Comparison of ENCODE assay signal across 10 mouse cellular contexts in the genomic region with DNA sequence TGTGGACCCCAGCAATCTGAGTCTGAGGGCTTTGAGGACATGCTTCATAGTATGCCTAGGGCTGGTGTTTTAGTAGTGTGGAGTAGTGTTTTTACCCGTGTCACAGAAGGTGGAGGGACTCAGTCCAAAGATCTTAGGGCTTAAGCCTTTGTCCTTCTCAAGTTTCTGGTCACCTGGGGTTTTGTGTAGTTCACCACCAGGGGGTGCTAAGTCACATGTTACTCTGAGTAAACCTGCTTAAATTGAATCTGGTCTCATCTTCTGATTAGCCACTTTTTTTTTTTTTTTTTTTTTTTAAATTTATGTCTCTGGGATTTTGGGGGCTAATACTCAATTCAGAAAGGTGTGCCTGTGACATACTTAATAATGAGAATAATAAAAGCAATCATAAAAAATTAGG. TPM values are rescaled to one million over a fixed set of nuclear protein-coding genes. Genes with fewer than 3 reads are reported as not detected.
A peak's percentile ranks its signal among the peaks of the same experiment; 100 is the strongest.
DNase-seq lines count a peak whose midpoint lies in the region; ATAC-seq and TF ChIP-seq lines count a peak whose summit lies in the region.
"Had no signal": no experiment of that assay in that cellular context is flagged by ENCODE, and none has a peak within 500 bp of the region (broad histone marks: within the 10 kb centered on the region; RNA-seq: fewer than 3 reads in every experiment).

No protein-coding gene starts in this region.

- no peak overlapping the region for H3K9ac ChIP-seq in liver, adult 2 months (ENCODE audit: low read depth, low read length)
- no peak overlapping the region for H3K9ac ChIP-seq in liver, embryonic 11.5 days (ENCODE audit: low read depth, low read length)

- no peak for ATAC-seq in liver, embryonic 11.5 days (replicated peaks; ENCODE audit: low FRiP score)
- ATAC-seq in erythroblast, adult 5-6 weeks (replicated peaks; ENCODE audit: low FRiP score, poor library complexity, severe bottlenecking), result no peak

- no peak for TF ChIP-seq POLR2A in liver, adult 2 months (IDR thresholded peaks at IDR 0.05; ENCODE audit: extremely low read depth, insufficient read depth, low read length)

- H3K4me2 ChIP-seq in liver, embryonic 11.5 days, result no peak overlapping the region

- DNase-seq in liver, adult 2 months (ENCODE audit: extremely low read depth, low read depth, low spot score), result peak; percentile 58
- no peak for DNase-seq in liver, embryonic 11.5 days (ENCODE audit: low spot score)
- DNase-seq in Muller cell, postnatal 12 days (ENCODE audit: inconsistent ontology term), result peak; percentile 38
- DNase-seq in brain, adult 2 months (ENCODE audit: low read depth, low spot score), result peak; percentile 75
- peak; percentile 8 to 30 for DNase-seq in heart, adult 9 months (ENCODE audit: low spot score in 2 of 2)
- DNase-seq in left cerebral cortex, postnatal 25 days (ENCODE audit: low spot score in 2 of 2), result peak; percentile 31 to 46
- DNase-seq in retina, embryonic 14.5 days (ENCODE audit: low spot score), result peak; percentile 84

- H3K4me1 ChIP-seq in liver, adult 2 months (ENCODE audit: control insufficient read depth, insufficient read depth, low read length), result no peaks in the 10 kb centered on the region
- H3K4me1 ChIP-seq in liver, embryonic 11.5 days (replicated peaks; ENCODE audit: control insufficient read depth, insufficient read depth, low read length), result no peaks in the 10 kb centered on the region

- H3K9me3 ChIP-seq in liver, embryonic 11.5 days (ENCODE audit: control insufficient read depth, low read length), result no peaks in the 10 kb centered on the region

- intact Hi-C loops in left cerebral cortex, postnatal 25 days (cut with DNase I), result loop anchor here (2.0 kb wide), 1 partner anchor 103 kb away; no protein-coding TSS in a partner anchor

- TF ChIP-seq CTCF in liver, adult 2 months (IDR thresholded peaks at IDR 0.05; ENCODE audit: low read depth, low read length), result 0 out of 2 replicates have a peak, but pooled peaks have one; percentile 18

- 0% methylated on average over 1 of the region's 1 CpGs for WGBS in liver, adult 2 months
- 4% methylated on average over 1 of the region's 1 CpGs for WGBS in liver, embryonic 11.5 days

- no peak overlapping the region for H3K4me3 ChIP-seq in liver, adult 2 months (ENCODE audit: insufficient read depth, low read depth, low read length)
- no peak overlapping the region for H3K4me3 ChIP-seq in liver, embryonic 11.5 days (ENCODE audit: low read depth, low read length)
- H3K4me3 ChIP-seq: megakaryocyte, embryonic 14.5 days had no signal

- no peak overlapping the region for H3K27ac ChIP-seq in liver, adult 2 months (replicated peaks; ENCODE audit: insufficient read depth, low read depth, low read length)
- no peak overlapping the region for H3K27ac ChIP-seq in liver, embryonic 11.5 days (ENCODE audit: low read depth, low read length)

- H3K27me3 ChIP-seq in liver, adult 2 months (ENCODE audit: control insufficient read depth, insufficient read depth, low read length), result peaks cover 4% of the 10 kb centered on the region; the same call in 1 of the 2 replicates
- no peaks in the 10 kb centered on the region for H3K27me3 ChIP-seq in liver, embryonic 11.5 days (replicated peaks; ENCODE audit: control insufficient read depth, insufficient read depth, low read length)

- H3K79me2 ChIP-seq in liver, adult 2 months (ENCODE audit: control insufficient read depth, insufficient read depth, low read length), result no peaks in the 10 kb centered on the region

- H3K36me3 ChIP-seq in liver, adult 2 months (ENCODE audit: control insufficient read depth, insufficient read depth, low read length), result no peaks in the 10 kb centered on the region
- no peaks in the 10 kb centered on the region for H3K36me3 ChIP-seq in liver, embryonic 11.5 days (ENCODE audit: control insufficient read depth, insufficient read depth, low read length)

RNA-seq across cellular contexts. Expression of a gene that starts 1.6 kb away (rescaled TPM):
- total RNA-seq in liver, adult 2 months (2014; rRNA removed), result not detected in 2 replicates
- polyA plus RNA-seq in liver, adult 2 months (2012; rRNA removed), result not detected in 2 replicates
- not detected in 2 replicates for polyA plus RNA-seq in liver, embryonic 11.5 days (2014; fragmentation: Nextera tagmentation; extraction: Ambion mirVana)
- total RNA-seq in left cerebral cortex, postnatal 25 days (2021), result not detected
- not detected in 2 replicates for total RNA-seq in erythroblast, adult 5-6 weeks (2015; ENCODE audit: low replicate concordance)
- not detected in 2 replicates for total RNA-seq in erythroblast, adult 5-6 weeks (2017; ENCODE audit: low replicate concordance)
- total RNA-seq: gastrocnemius, postnatal 4 days had no signal

RNA-seq across cellular contexts. Expression of a gene that starts 10.2 kb away (rescaled TPM):
- total RNA-seq in liver, adult 2 months (2014; rRNA removed), result not detected in 2 replicates
- polyA plus RNA-seq in liver, adult 2 months (2012; rRNA removed), result not detected in 2 replicates
- not detected in 2 replicates for polyA plus RNA-seq in liver, embryonic 11.5 days (2014; fragmentation: Nextera tagmentation; extraction: Ambion mirVana)
- not detected for total RNA-seq in left cerebral cortex, postnatal 25 days (2021)
- not detected in 2 replicates for total RNA-seq in erythroblast, adult 5-6 weeks (2015; ENCODE audit: low replicate concordance)
- total RNA-seq in erythroblast, adult 5-6 weeks (2017; ENCODE audit: low replicate concordance), result not detected in 2 replicates
- total RNA-seq: gastrocnemius, postnatal 4 days had no signal

RNA-seq across cellular contexts. Expression of a gene that starts 10.9 kb away (rescaled TPM):
- total RNA-seq in liver, adult 2 months (2014; rRNA removed), result not detected in 2 replicates
- not detected in 2 replicates for polyA plus RNA-seq in liver, adult 2 months (2012; rRNA removed)
- polyA plus RNA-seq in liver, embryonic 11.5 days (2014; fragmentation: Nextera tagmentation; extraction: Ambion mirVana), result not detected in 2 replicates
- not detected for total RNA-seq in left cerebral cortex, postnatal 25 days (2021)
- not detected in 2 replicates for total RNA-seq in erythroblast, adult 5-6 weeks (2015; ENCODE audit: low replicate concordance)
- not detected in 2 replicates for total RNA-seq in erythroblast, adult 5-6 weeks (2017; ENCODE audit: low replicate concordance)
- total RNA-seq: gastrocnemius, postnatal 4 days had no signal

RNA-seq across cellular contexts. Expression of a gene that starts 19.5 kb away (rescaled TPM):
- total RNA-seq in liver, adult 2 months (2014; rRNA removed), result not detected in 2 replicates
- not detected in 2 replicates for polyA plus RNA-seq in liver, adult 2 months (2012; rRNA removed)
- not detected in 2 replicates for polyA plus RNA-seq in liver, embryonic 11.5 days (2014; fragmentation: Nextera tagmentation; extraction: Ambion mirVana)
- not detected for total RNA-seq in left cerebral cortex, postnatal 25 days (2021)
- total RNA-seq in erythroblast, adult 5-6 weeks (2015; ENCODE audit: low replicate concordance), result not detected in 2 replicates
- total RNA-seq in erythroblast, adult 5-6 weeks (2017; ENCODE audit: low replicate concordance), result not detected in 2 replicates
- total RNA-seq: gastrocnemius, postnatal 4 days had no signal

RNA-seq across cellular contexts. Expression of a gene that starts 25.5 kb away (rescaled TPM):
- not detected in 2 replicates for total RNA-seq in liver, adult 2 months (2014; rRNA removed)
- not detected in 2 replicates for polyA plus RNA-seq in liver, adult 2 months (2012; rRNA removed)
- not detected in 2 replicates for polyA plus RNA-seq in liver, embryonic 11.5 days (2014; fragmentation: Nextera tagmentation; extraction: Ambion mirVana)
- total RNA-seq in left cerebral cortex, postnatal 25 days (2021), result not detected
- not detected in 2 replicates for total RNA-seq in erythroblast, adult 5-6 weeks (2015; ENCODE audit: low replicate concordance)
- not detected in 2 replicates for total RNA-seq in erythroblast, adult 5-6 weeks (2017; ENCODE audit: low replicate concordance)
- total RNA-seq: gastrocnemius, postnatal 4 days had no signal
